In the genomic region with DNA sequence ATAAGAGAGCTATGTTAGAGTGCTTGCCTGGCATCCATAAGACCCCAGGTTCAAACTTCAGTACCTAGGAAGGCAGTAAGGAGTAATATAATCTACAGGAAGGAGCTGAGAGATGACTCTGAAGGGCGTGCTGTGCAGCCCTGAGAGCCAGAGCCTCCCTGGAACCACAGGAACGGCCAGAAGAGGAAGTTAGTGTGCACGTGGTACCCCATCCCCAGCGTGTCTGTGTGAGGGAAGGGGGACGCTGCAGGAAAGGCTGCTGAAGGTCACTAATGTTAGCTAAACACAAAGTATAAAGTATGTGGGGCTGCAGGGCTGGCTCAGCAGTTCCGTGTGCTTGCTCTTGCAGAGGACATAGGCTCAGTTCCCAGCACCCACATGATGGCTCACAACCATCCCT, we compare ENCODE assay signal across 17 mouse cellular contexts. TPM values are rescaled to one million over a fixed set of nuclear protein-coding genes. Genes with fewer than 3 reads are reported as not detected.
DNase-seq lines count a peak whose midpoint lies in the region; ATAC-seq and TF ChIP-seq lines count a peak whose summit lies in the region.
"Had no signal": no experiment of that assay in that cellular context is flagged by ENCODE, and none has a peak within 500 bp of the region (broad histone marks: within the 10 kb centered on the region; RNA-seq: fewer than 3 reads in every experiment).

No protein-coding gene starts in this region.

- no peak for TF ChIP-seq CTCF in lung, postnatal 0 days (IDR thresholded peaks at IDR 0.05)
- TF ChIP-seq CTCF in bone marrow, adult 2 months (IDR thresholded peaks at IDR 0.05; ENCODE audit: control insufficient read depth, insufficient read depth, low read length), result no peak

- peak; percentile 41 for DNase-seq in lung, postnatal 0 days (ENCODE audit: low spot score)
- no peak for DNase-seq in lung, postnatal 25 days (ENCODE audit: low spot score)
- no peak for DNase-seq in left cerebral cortex, postnatal 4 days
- no peak for DNase-seq in kidney, adult 11 months
- DNase-seq: cerebellum, adult 18-20 months; embryo, embryonic 11 days; kidney, postnatal 14 days had no signal

- no peak for TF ChIP-seq EP300 in lung, postnatal 0 days (IDR thresholded peaks at IDR 0.05)

- peak; percentile 55 for ATAC-seq in lung, postnatal 0 days
- ATAC-seq in liver, embryonic 15.5 days (ENCODE audit: insufficient read depth), result 0 out of 2 replicates have a peak, but pooled peaks have one; percentile 31
- peak; percentile 85 for ATAC-seq in neutrophil, adult 5-6 weeks (ENCODE audit: extremely low read depth, insufficient number of reproducible peaks, low FRiP score, poor library complexity, severe bottlenecking)
- ATAC-seq: intestine, embryonic 16.5 days; Patski had no signal

- H3K4me3 ChIP-seq in lung, postnatal 0 days (ENCODE audit: low read depth, low read length), result no peak overlapping the region
- no peak overlapping the region for H3K4me3 ChIP-seq in bone marrow, adult 2 months (replicated peaks; ENCODE audit: control insufficient read depth, low read depth, low read length)
- no peak overlapping the region for H3K4me3 ChIP-seq in liver, embryonic 15.5 days (replicated peaks)
- H3K4me3 ChIP-seq: forebrain, embryonic 12.5 days; hindbrain, embryonic 12.5 days; midbrain, embryonic 12.5 days; neural tube, embryonic 13.5 days had no signal

- no peak overlapping the region for H3K27ac ChIP-seq in lung, postnatal 0 days (ENCODE audit: low read length)
- H3K27ac ChIP-seq in bone marrow, adult 2 months (ENCODE audit: control insufficient read depth, insufficient read depth, low read depth, low read length, poor library complexity), result no peak overlapping the region; the same call in 1 of the 2 replicates
- no peak overlapping the region for H3K27ac ChIP-seq in liver, embryonic 15.5 days (replicated peaks)
- H3K27ac ChIP-seq: forebrain, embryonic 12.5 days; hindbrain, embryonic 12.5 days; liver, embryonic 14.5 days; midbrain, embryonic 12.5 days; neural tube, embryonic 13.5 days had no signal

- H3K9ac ChIP-seq in lung, postnatal 0 days (replicated peaks; ENCODE audit: low read depth), result no peak overlapping the region
- H3K9ac ChIP-seq in liver, embryonic 15.5 days, result no peak overlapping the region
- H3K9ac ChIP-seq: forebrain, embryonic 12.5 days; hindbrain, embryonic 12.5 days; liver, embryonic 14.5 days; midbrain, embryonic 12.5 days; neural tube, embryonic 13.5 days had no signal

- no peaks in the 10 kb centered on the region for H3K9me3 ChIP-seq in lung, postnatal 0 days (ENCODE audit: low read length)
- H3K9me3 ChIP-seq in liver, embryonic 15.5 days (replicated peaks), result no peaks in the 10 kb centered on the region
- H3K9me3 ChIP-seq: neural tube, embryonic 13.5 days had no signal

- TF ChIP-seq POLR2A in bone marrow, adult 2 months (IDR thresholded peaks at IDR 0.05; ENCODE audit: borderline replicate concordance, control insufficient read depth, low read depth, low read length), result 0 out of 2 replicates have a peak, but pooled peaks have one; percentile 23

- H3K4me1 ChIP-seq in lung, postnatal 0 days (ENCODE audit: insufficient read depth, low read depth, low read length), result peaks cover 3% of the 10 kb centered on the region; the same call in 1 of the 2 replicates
- peaks cover 11% of the 10 kb centered on the region for H3K4me1 ChIP-seq in bone marrow, adult 2 months (ENCODE audit: control insufficient read depth, insufficient read depth, low read length)
- H3K4me1 ChIP-seq in liver, embryonic 15.5 days (replicated peaks), result no peaks in the 10 kb centered on the region; the same call in 1 of the 2 replicates
- H3K4me1 ChIP-seq: forebrain, embryonic 12.5 days; hindbrain, embryonic 12.5 days; midbrain, embryonic 12.5 days; neural tube, embryonic 13.5 days had no signal

- H3K4me2 ChIP-seq in lung, postnatal 0 days (replicated peaks; ENCODE audit: low read depth, low read length), result no peak overlapping the region
- H3K4me2 ChIP-seq in liver, embryonic 15.5 days, result no peak overlapping the region
- H3K4me2 ChIP-seq: forebrain, embryonic 12.5 days; hindbrain, embryonic 12.5 days; midbrain, embryonic 12.5 days; neural tube, embryonic 13.5 days had no signal

- no peaks in the 10 kb centered on the region for H3K36me3 ChIP-seq in lung, postnatal 0 days (ENCODE audit: insufficient read depth, low read length)
- H3K36me3 ChIP-seq in liver, embryonic 15.5 days (replicated peaks), result no peaks in the 10 kb centered on the region
- H3K36me3 ChIP-seq: forebrain, embryonic 12.5 days; hindbrain, embryonic 12.5 days; midbrain, embryonic 12.5 days; neural tube, embryonic 13.5 days had no signal

- no peaks in the 10 kb centered on the region for H3K27me3 ChIP-seq in lung, postnatal 0 days (replicated peaks; ENCODE audit: insufficient read depth, low read length)
- H3K27me3 ChIP-seq in liver, embryonic 15.5 days, result no peaks in the 10 kb centered on the region
- H3K27me3 ChIP-seq: forebrain, embryonic 12.5 days; hindbrain, embryonic 12.5 days; midbrain, embryonic 12.5 days; neural tube, embryonic 13.5 days; Patski had no signal

- 39% methylated on average over 6 of the region's 6 CpGs for WGBS in lung, postnatal 0 days
- WGBS in bone marrow, adult 2 months, result 2% methylated on average over 6 of the region's 6 CpGs
- 5% methylated on average over 6 of the region's 6 CpGs for WGBS in liver, embryonic 15.5 days (ENCODE audit: insufficient replicate concordance)

- intact Hi-C loops in left cerebral cortex, postnatal 4 days (cut with DNase I), result no loop called here

RNA-seq across cellular contexts. Expression of gene Cdkn2aipnl, which starts 41.9 kb away (rescaled TPM):
- 55.9 and 56.9 TPM in 2 replicates for polyA plus RNA-seq in lung, postnatal 0 days (2015; fragmentation: Nextera tagmentation; extraction: Ambion mirVana)
- 20.9 and 27.8 TPM in 2 replicates for polyA plus RNA-seq in bone marrow, adult 2 months (2011; ENCODE audit: insufficient read depth, insufficient read length, low replicate concordance, missing spikeins)
- 46.3 and 48.6 TPM in 2 replicates for polyA plus RNA-seq in liver, embryonic 15.5 days (2015; fragmentation: Nextera tagmentation; extraction: Ambion mirVana)
- 37.9 and 40.5 TPM in 2 replicates for total RNA-seq in neutrophil, adult 5-6 weeks (2017)
- total RNA-seq in left cerebral cortex, postnatal 4 days (2021), result 10 to 100 TPM; 52.8 to 53.3 TPM

Comparison
In these comparisons a context has a peak if more than half of its experiments do, and no peak if none do; other contexts are left out.
1. ATAC-seq: peak in every context shown above with its lines; median percentile 85 in neutrophil, adult 5-6 weeks; 55 in lung, postnatal 0 days; 31 in liver, embryonic 15.5 days.